Mouse (Mus musculus): ENCODE results near the gene AW549877.

- TF ChIP-seq CTCF (conservative IDR thresholded peaks at IDR 0.05; ENCODE audit: low read length) (no peak), POU5F1 (IDR thresholded peaks at IDR 0.05; ENCODE audit: borderline replicate concordance, low read length) (no peak), NANOG (IDR thresholded peaks at IDR 0.05; ENCODE audit: borderline replicate concordance, low read length) (no peak)
Observed at GRCm38 (mm10) chr15:3982732-3983131, 12.8 kb downstream of the AW549877 start.
